Mouse (Mus musculus) heart, embryonic 16.5 days (tissue): ENCODE data around the gene Ncapd2. TPM values are rescaled to one million over a fixed set of nuclear protein-coding genes. Genes with fewer than 3 reads are reported as not detected.

Experiments
- microRNA-seq: library from miRNA; unstranded; fragments of <30 nt; microRNA quantifications from one replicate; pipeline ENCODE4, GENCODE M21; 2017
- polyA plus RNA-seq: library from polyadenylated mRNA; unstranded; fragments of >200 nt; fragmentation: Nextera tagmentation; extraction: Ambion mirVana; gene quantifications from 2 replicates; pipeline ENCODE4 v1.2.1, GENCODE M21; 2015

Ncapd2 gene
- polyA plus RNA-seq, 1 experiment from 2014 or later = 99.3 TPM

Small RNA genes within 50 kb of the gene (microRNA-seq; reads per million reads assigned to microRNA genes)
- gene Mir3098 (0.98 reads per million), gene Mir8113 (not detected)

Other genes starting within 250 kb of the Ncapd2 start
- 141 and 145 TPM in 2 replicates for gene Cops7a, start 226.2 kb downstream of the Ncapd2 start, polyA plus RNA-seq
- gene Pianp, start 195.0 kb downstream of the Ncapd2 start, polyA plus RNA-seq = 0.54 and 0.70 TPM in 2 replicates
- 8.7 and 9.6 TPM in 2 replicates for gene Zfp384, start 182.6 kb downstream of the Ncapd2 start, polyA plus RNA-seq
- 77.5 and 89.0 TPM in 2 replicates for gene Ing4, start 151.9 kb downstream of the Ncapd2 start, polyA plus RNA-seq
- gene Acrbp, start 142.0 kb downstream of the Ncapd2 start, polyA plus RNA-seq = 8.0 TPM in 2 replicates
- gene Lpar5, start 123.8 kb downstream of the Ncapd2 start, polyA plus RNA-seq = 0.55 and 1.6 TPM in 2 replicates
- 50.6 and 63.0 TPM in 2 replicates for gene Chd4, start 95.7 kb downstream of the Ncapd2 start, polyA plus RNA-seq
- gene Nop2, start 59.8 kb downstream of the Ncapd2 start, polyA plus RNA-seq = 45.0 and 45.8 TPM in 2 replicates
- 11.7 and 13.2 TPM in 2 replicates for gene Iffo1, start 46.5 kb downstream of the Ncapd2 start, polyA plus RNA-seq
- gene Gapdh, start 25.2 kb downstream of the Ncapd2 start, polyA plus RNA-seq = 3,677 and 4,254 TPM in 2 replicates
- 270 and 281 TPM in 2 replicates for gene Mrpl51, start 100 bp upstream of the Ncapd2 start, polyA plus RNA-seq
- gene Vamp1, start 23.9 kb upstream of the Ncapd2 start, polyA plus RNA-seq = 7.0 and 8.4 TPM in 2 replicates
- gene Tapbpl, start 40.2 kb upstream of the Ncapd2 start, polyA plus RNA-seq = 7.4 and 9.1 TPM in 2 replicates
- gene Cd27, start 45.3 kb upstream of the Ncapd2 start, polyA plus RNA-seq = 7.9 and 18.5 TPM in 2 replicates
- not detected in 2 replicates for gene Tuba3a, start 94.3 kb upstream of the Ncapd2 start, polyA plus RNA-seq
- 43.0 and 51.4 TPM in 2 replicates for gene Ltbr, start 122.2 kb upstream of the Ncapd2 start, polyA plus RNA-seq
- gene Scnn1a, start 129.0 kb upstream of the Ncapd2 start, polyA plus RNA-seq = 2.6 and 2.9 TPM in 2 replicates
- gene Tnfrsf1a, start 157.7 kb upstream of the Ncapd2 start, polyA plus RNA-seq = 54.2 and 54.8 TPM in 2 replicates
- 0.25 and 0.41 TPM in 2 replicates for gene Plekhg6, start 189.1 kb upstream of the Ncapd2 start, polyA plus RNA-seq